Mouse (Mus musculus) liver, postnatal 0 days (tissue): ENCODE measurements around the gene Chst3. TPM values are rescaled to one million over a fixed set of nuclear protein-coding genes. Genes with fewer than 3 reads are reported as not detected.
"Not testable (repeated sequence)": the region's sequence is repeated elsewhere in the genome, so short reads cannot be mapped to it uniquely, and the experiment has no call there.

Experiments
- ATAC-seq: fragments of 200-750 bp; cut with Nextera tagmentation; 2 replicates; pipeline ENCODE4 v1.8.0; 2017; ENCODE audit warnings: mild to moderate bottlenecking, moderate library complexity
- DNase-seq: peaks from one replicate; pipeline ENCODE4 v3.0.0-alpha.2; 2016
- H3K27ac ChIP-seq: fragments of 300-500 bp; sonication (generic); 2 replicates; pipeline ENCODE4 v1.5.1; 2014; ENCODE audit warnings: antibody characterized with exemption, moderate library complexity, mild to moderate bottlenecking, low read depth
- H3K27me3 ChIP-seq: fragments of 300-500 bp; sonication (generic); 2 replicates; pipeline ENCODE4 v1.6.1; 2014; ENCODE audit warnings: low read length, control low read depth, mixed read lengths; ENCODE audit not compliant: insufficient read depth
- H3K36me3 ChIP-seq: fragments of 300-500 bp; sonication (generic); replicated peaks from 2 replicates; pipeline ENCODE4 v1.6.1; 2014; ENCODE audit warnings: mild to moderate bottlenecking, control low read depth, low read length, moderate library complexity, mixed read lengths; ENCODE audit not compliant: insufficient read depth
- H3K4me1 ChIP-seq: fragments of 300-500 bp; sonication (generic); 2 replicates; pipeline ENCODE4 v1.6.1; 2014; ENCODE audit warnings: antibody characterized with exemption, mild to moderate bottlenecking, control low read depth; ENCODE audit not compliant: insufficient read depth
- H3K4me2 ChIP-seq: fragments of 300-500 bp; sonication (generic); 2 replicates; pipeline ENCODE4 v1.6.1; 2014; ENCODE audit warnings: low read depth, mild to moderate bottlenecking, low read length, moderate library complexity, mixed read lengths
- H3K4me3 ChIP-seq: fragments of 300-500 bp; sonication (generic); 2 replicates; pipeline ENCODE4 v1.5.1; 2014; ENCODE audit warnings: low read depth, low read length
- H3K9ac ChIP-seq: fragments of 300-500 bp; sonication (generic); replicated peaks from 2 replicates; pipeline ENCODE4 v1.6.1; 2014; ENCODE audit warnings: mild to moderate bottlenecking, moderate library complexity
- H3K9me3 ChIP-seq: fragments of 300-500 bp; sonication (generic); 2 replicates; pipeline ENCODE4 v1.6.1; 2016; ENCODE audit warnings: mild to moderate bottlenecking, control low read depth, low read length, mixed read lengths
- CTCF ChIP-seq: sonication (generic); IDR thresholded peaks from 2 replicates; pipeline ENCODE4 v1.5.1; 2016; ENCODE audit warnings: antibody characterized with exemption, low read depth
- EP300 ChIP-seq: IDR thresholded peaks from 2 replicates; pipeline ENCODE4 v1.6.1; 2016; ENCODE audit warnings: antibody characterized with exemption, low read depth, mild to moderate bottlenecking
- WGBS: fragments of 180-500 bp; shearing (Covaris S2); extraction: QIAGEN DNeasy Blood & Tissue Kit; methylation state at CpG from one replicate; pipeline ENCODE4 v1.1.7; 2014; ENCODE audit not compliant: insufficient replicate concordance; 5-methylcytosine and 5-hydroxymethylcytosine counted together
- polyA plus RNA-seq: library from polyadenylated mRNA; unstranded; fragments of >200 nt; fragmentation: Nextera tagmentation; extraction: Ambion mirVana; gene quantifications from 2 replicates; pipeline ENCODE4 v1.2.1, GENCODE M21; 2015

Gene Chst3
- polyA plus RNA-seq, 1 experiment from 2014 or later, result 0.73 TPM

- Histone ChIP-seq H3K4me2 (no peak overlapping the region), H3K4me3 (no peak overlapping the region), H3K27ac (no peak overlapping the region), H3K36me3 (no peaks in the 10 kb centered on the region), H3K4me1 (no peaks in the 10 kb centered on the region), H3K27me3 (no peaks in the 10 kb centered on the region), H3K9me3 (no peaks in the 10 kb centered on the region), H3K9ac (no peak overlapping the region)
- WGBS, result 64% methylated on average over 10 of the region's 10 CpGs
- peak; percentile 78 for TF ChIP-seq CTCF
- TF ChIP-seq EP300, result no peak
- peak; percentile 70 for DNase-seq
- no peak for ATAC-seq
Measured at GRCm38 (mm10) chr10:60237475-60238154, 18.6 kb upstream of the Chst3 start.

GRCm38 (mm10) chr10:60235876-60236275 is 16.8 kb upstream of the Chst3 start:
- not testable (repeated sequence) for H3K27me3 ChIP-seq, H3K9me3 ChIP-seq, H3K4me3 ChIP-seq, H3K27ac ChIP-seq, H3K4me2 ChIP-seq, H3K9ac ChIP-seq, ATAC-seq, DNase-seq, H3K36me3 ChIP-seq, H3K4me1 ChIP-seq
- WGBS, result 89% methylated on average over 6 of the region's 6 CpGs

GRCm38 (mm10) chr10:60234006-60234405 is 14.9 kb upstream of the Chst3 start:
- H3K27me3 ChIP-seq, result no peaks in the 10 kb centered on the region
- no peak for TF ChIP-seq EP300
- peak; percentile 14; the same call in 1 of the 2 replicates for TF ChIP-seq CTCF
- H3K36me3 ChIP-seq, result no peaks in the 10 kb centered on the region
- WGBS, result 70% methylated on average over 9 of the region's 9 CpGs
- H3K4me2 ChIP-seq, result no peak overlapping the region
- no peak overlapping the region for H3K27ac ChIP-seq
- no peak for DNase-seq
- H3K4me3 ChIP-seq, result no peak overlapping the region
- no peak overlapping the region for H3K9ac ChIP-seq
- ATAC-seq, result no peak
- H3K9me3 ChIP-seq, result no peaks in the 10 kb centered on the region
- H3K4me1 ChIP-seq, result no peaks in the 10 kb centered on the region

GRCm38 (mm10) chr10:60230321-60231088 is 11.4 kb upstream of the Chst3 start:
- Histone ChIP-seq H3K4me1 (no peaks in the 10 kb centered on the region), H3K4me2 (no peak overlapping the region), H3K27me3 (no peaks in the 10 kb centered on the region), H3K9me3 (no peaks in the 10 kb centered on the region), H3K36me3 (no peaks in the 10 kb centered on the region), H3K27ac (no peak overlapping the region), H3K9ac (no peak overlapping the region), H3K4me3 (no peak overlapping the region)
- TF ChIP-seq EP300, result no peak
- TF ChIP-seq CTCF, result no peak
- DNase-seq (no peak), ATAC-seq (no peak)
- 55% methylated on average over 6 of the region's 6 CpGs for WGBS

GRCm38 (mm10) chr10:60229113-60229512 is 10.1 kb upstream of the Chst3 start:
- ATAC-seq (no peak), DNase-seq (no peak)
- TF ChIP-seq EP300, result no peak
- no peak for TF ChIP-seq CTCF
- Histone ChIP-seq H3K9ac (no peak overlapping the region), H3K4me3 (no peak overlapping the region), H3K27ac (no peak overlapping the region), H3K36me3 (no peaks in the 10 kb centered on the region), H3K9me3 (no peaks in the 10 kb centered on the region), H3K27me3 (no peaks in the 10 kb centered on the region), H3K4me1 (no peaks in the 10 kb centered on the region), H3K4me2 (no peak overlapping the region)
- WGBS, result 83% methylated on average over 6 of the region's 6 CpGs

GRCm38 (mm10) chr10:60227666-60228065 is 8.6 kb upstream of the Chst3 start:
- no peak overlapping the region for H3K4me2 ChIP-seq
- H3K9me3 ChIP-seq, result no peaks in the 10 kb centered on the region
- H3K4me3 ChIP-seq, result no peak overlapping the region
- no peaks in the 10 kb centered on the region for H3K36me3 ChIP-seq
- ATAC-seq (no peak), DNase-seq (no peak)
- H3K9ac ChIP-seq, result no peak overlapping the region
- 55% methylated on average over 4 of the region's 4 CpGs for whole genome bisulfite sequencing
- no peaks in the 10 kb centered on the region for H3K4me1 ChIP-seq
- no peak overlapping the region for H3K27ac ChIP-seq
- no peaks in the 10 kb centered on the region for H3K27me3 ChIP-seq
- no peak for TF ChIP-seq EP300
- no peak for TF ChIP-seq CTCF
